Mouse (Mus musculus): ENCODE data around the gene Ano1. TPM values are rescaled to one million over a fixed set of nuclear protein-coding genes. Genes with fewer than 3 reads are reported as not detected.
A peak's percentile ranks its signal among the peaks of the same experiment; 100 is the strongest.

Ano1 gene
- total and polyA plus RNA-seq, 3 experiments: 0.04 TPM; not detected in 2

DNA sequence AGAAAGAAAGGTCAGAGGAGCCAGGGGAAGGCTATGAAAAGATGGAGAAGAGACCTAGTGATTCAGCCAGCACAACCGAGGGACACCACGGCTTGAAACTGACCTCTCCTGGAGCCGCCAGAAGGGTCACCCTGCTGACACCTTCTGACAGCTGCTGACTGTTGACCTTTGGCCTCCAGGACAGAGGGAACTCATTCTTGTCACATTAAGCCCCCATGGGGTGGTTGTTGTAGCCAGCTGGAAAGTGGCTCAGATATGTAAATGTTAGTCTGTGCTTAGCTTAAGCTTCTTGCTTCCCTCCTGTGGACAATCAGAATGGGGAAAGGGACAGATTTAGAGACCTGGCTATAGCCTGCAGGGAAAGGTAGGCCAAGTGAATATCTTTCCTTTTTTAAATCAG, 189.8 kb downstream of the Ano1 start:
- H3K4me3 ChIP-seq (ENCODE audit: control insufficient read depth in 1 of 2, insufficient read depth in 1 of 2, low read depth in 2 of 2, low read length in 2 of 2): no peak overlapping the region
- H3K4me1 ChIP-seq (ENCODE audit: control insufficient read depth in 1 of 2, insufficient read depth in 2 of 2, low read length in 2 of 2): no peaks in the 10 kb centered on the region
- H3K9me3 ChIP-seq (replicated peaks; ENCODE audit: insufficient read depth, low read length): no peaks in the 10 kb centered on the region
- no peaks in the 10 kb centered on the region for H3K79me2 ChIP-seq (ENCODE audit: control insufficient read depth, insufficient read depth, low read length, poor library complexity)
- H3K36me3 ChIP-seq (ENCODE audit: control insufficient read depth in 1 of 2, insufficient read depth in 2 of 2, low read length in 2 of 2): no peaks in the 10 kb centered on the region
- H3K27ac ChIP-seq (ENCODE audit: control insufficient read depth, low read depth, low read length): no peak overlapping the region
- TF ChIP-seq E2F4 (IDR thresholded peaks at IDR 0.05; ENCODE audit: borderline replicate concordance, low read depth, low read length) (no peak), SIN3A (IDR thresholded peaks at IDR 0.05; ENCODE audit: low read length) (no peak)
- no peak for DNase-seq (ENCODE audit: low read depth, low spot score)
- no peak overlapping the region for H3K9ac ChIP-seq (ENCODE audit: control insufficient read depth, low read depth, low read length, poor library complexity, severe bottlenecking)
- H3K27me3 ChIP-seq (ENCODE audit: control insufficient read depth in 1 of 2, insufficient read depth in 2 of 2, low read length in 2 of 2): peaks cover 0 to 4% of the 10 kb centered on the region in 2 experiments; a peak in 1 of 4 replicates

GRCm38 (mm10) chr7:144560594-144560993, 191.2 kb downstream of the Ano1 start:
- TF ChIP-seq MAFK (IDR thresholded peaks at IDR 0.05; ENCODE audit: borderline replicate concordance, low read depth, low read length): no peak
- no peak for TF ChIP-seq POLR2A (IDR thresholded peaks at IDR 0.05; ENCODE audit: control insufficient read depth in 1 of 2, insufficient read depth in 1 of 2, low read depth in 1 of 2, low read length in 2 of 2, poor library complexity in 1 of 2)
- TF ChIP-seq RAD21 (IDR thresholded peaks at IDR 0.05; ENCODE audit: low read depth, low read length): no peak
- TF ChIP-seq JUND (IDR thresholded peaks at IDR 0.05; ENCODE audit: low read depth, low read length): no peak
- no peak for TF ChIP-seq POLR2AphosphoS5 (IDR thresholded peaks at IDR 0.05; ENCODE audit: borderline replicate concordance, low read depth, low read length)
- TF ChIP-seq RCOR1 (IDR thresholded peaks at IDR 0.05; ENCODE audit: low read depth, low read length): no peak
- no peak for TF ChIP-seq TCF12 (IDR thresholded peaks at IDR 0.05; ENCODE audit: low read depth, low read length)
- TF ChIP-seq TBP (IDR thresholded peaks at IDR 0.05; ENCODE audit: low read depth, low read length): no peak
- no peak for TF ChIP-seq ZKSCAN1 (IDR thresholded peaks at IDR 0.05; ENCODE audit: low read depth, low read length)
- no peak for TF ChIP-seq SMC3 (IDR thresholded peaks at IDR 0.05; ENCODE audit: low read depth, low read length)
- TF ChIP-seq HCFC1 (IDR thresholded peaks at IDR 0.05; ENCODE audit: low read depth, low read length): no peak
- no peak for TF ChIP-seq KAT2A (conservative IDR thresholded peaks at IDR 0.05; ENCODE audit: low read depth, low read length)
- no peak for TF ChIP-seq EP300 (IDR thresholded peaks at IDR 0.05; ENCODE audit: low read depth in 1 of 2, low read length in 2 of 2)
- no peak for TF ChIP-seq ETS1 (IDR thresholded peaks at IDR 0.05; ENCODE audit: low read depth, low read length)
- H3K36me3 ChIP-seq (ENCODE audit: control insufficient read depth in 1 of 2, insufficient read depth in 2 of 2, low read length in 2 of 2): no peaks in the 10 kb centered on the region
- H3K4me3 ChIP-seq (ENCODE audit: control insufficient read depth in 1 of 2, insufficient read depth in 1 of 2, low read depth in 2 of 2, low read length in 2 of 2): no peak overlapping the region
- H3K27ac ChIP-seq (ENCODE audit: control insufficient read depth, low read depth, low read length): no peak overlapping the region
- H3K9me3 ChIP-seq (replicated peaks; ENCODE audit: insufficient read depth, low read length): no peaks in the 10 kb centered on the region
- H3K79me2 ChIP-seq (ENCODE audit: control insufficient read depth, insufficient read depth, low read length, poor library complexity): no peaks in the 10 kb centered on the region
- H3K9ac ChIP-seq (ENCODE audit: control insufficient read depth, low read depth, low read length, poor library complexity, severe bottlenecking): no peak overlapping the region
- DNase-seq (ENCODE audit: low read depth, low spot score): no peak
- H3K27me3 ChIP-seq (ENCODE audit: control insufficient read depth in 1 of 2, insufficient read depth in 2 of 2, low read length in 2 of 2): peaks cover 0 to 4% of the 10 kb centered on the region in 2 experiments; a peak in 1 of 4 replicates
- no peaks in the 10 kb centered on the region for H3K4me1 ChIP-seq (ENCODE audit: control insufficient read depth in 1 of 2, insufficient read depth in 2 of 2, low read length in 2 of 2)

- DNase-seq (ENCODE audit: low read depth, low spot score): no peak
- TF ChIP-seq SMC3 (IDR thresholded peaks at IDR 0.05; ENCODE audit: low read depth, low read length) (no peak; the same call in 1 of the 2 replicates), CTCF (IDR thresholded peaks at IDR 0.05 in 2 of 3, conservative IDR thresholded peaks at IDR 0.05 in 1 of 3; ENCODE audit: control insufficient read depth in 1 of 3, insufficient read depth in 1 of 3, low read depth in 2 of 3, low read length in 3 of 3, poor library complexity in 1 of 3, severe bottlenecking in 1 of 3) (peak in 2 of 3 experiments; percentile 33 to 53; a peak in 3 of 6 replicates), EP300 (IDR thresholded peaks at IDR 0.05; ENCODE audit: low read depth in 1 of 2, low read length in 2 of 2) (no peak)
- H3K4me1 ChIP-seq (ENCODE audit: control insufficient read depth in 1 of 2, insufficient read depth in 2 of 2, low read length in 2 of 2): peaks cover 0 to 3% of the 10 kb centered on the region in 2 experiments; a peak in 1 of 4 replicates
- peaks cover 0 to 4% of the 10 kb centered on the region in 2 experiments; a peak in 1 of 4 replicates for H3K27me3 ChIP-seq (ENCODE audit: control insufficient read depth in 1 of 2, insufficient read depth in 2 of 2, low read length in 2 of 2)
- H3K27ac ChIP-seq (ENCODE audit: control insufficient read depth, low read depth, low read length): no peak overlapping the region
- H3K79me2 ChIP-seq (ENCODE audit: control insufficient read depth, insufficient read depth, low read length, poor library complexity): no peaks in the 10 kb centered on the region
- H3K9me3 ChIP-seq (replicated peaks; ENCODE audit: insufficient read depth, low read length): no peaks in the 10 kb centered on the region
- no peak overlapping the region for H3K4me3 ChIP-seq (ENCODE audit: control insufficient read depth in 1 of 2, insufficient read depth in 1 of 2, low read depth in 2 of 2, low read length in 2 of 2)
- peaks cover 0 to 2% of the 10 kb centered on the region in 2 experiments; a peak in 2 of 4 replicates for H3K36me3 ChIP-seq (ENCODE audit: control insufficient read depth in 1 of 2, insufficient read depth in 2 of 2, low read length in 2 of 2)
- no peak overlapping the region for H3K9ac ChIP-seq (ENCODE audit: control insufficient read depth, low read depth, low read length, poor library complexity, severe bottlenecking)
These were observed 193.2 kb downstream of the Ano1 start for GRCm38 (mm10) chr7:144558552-144558951.
